Mouse (Mus musculus): ENCODE data around the gene N4bp1.

Gene N4bp1

DNA sequence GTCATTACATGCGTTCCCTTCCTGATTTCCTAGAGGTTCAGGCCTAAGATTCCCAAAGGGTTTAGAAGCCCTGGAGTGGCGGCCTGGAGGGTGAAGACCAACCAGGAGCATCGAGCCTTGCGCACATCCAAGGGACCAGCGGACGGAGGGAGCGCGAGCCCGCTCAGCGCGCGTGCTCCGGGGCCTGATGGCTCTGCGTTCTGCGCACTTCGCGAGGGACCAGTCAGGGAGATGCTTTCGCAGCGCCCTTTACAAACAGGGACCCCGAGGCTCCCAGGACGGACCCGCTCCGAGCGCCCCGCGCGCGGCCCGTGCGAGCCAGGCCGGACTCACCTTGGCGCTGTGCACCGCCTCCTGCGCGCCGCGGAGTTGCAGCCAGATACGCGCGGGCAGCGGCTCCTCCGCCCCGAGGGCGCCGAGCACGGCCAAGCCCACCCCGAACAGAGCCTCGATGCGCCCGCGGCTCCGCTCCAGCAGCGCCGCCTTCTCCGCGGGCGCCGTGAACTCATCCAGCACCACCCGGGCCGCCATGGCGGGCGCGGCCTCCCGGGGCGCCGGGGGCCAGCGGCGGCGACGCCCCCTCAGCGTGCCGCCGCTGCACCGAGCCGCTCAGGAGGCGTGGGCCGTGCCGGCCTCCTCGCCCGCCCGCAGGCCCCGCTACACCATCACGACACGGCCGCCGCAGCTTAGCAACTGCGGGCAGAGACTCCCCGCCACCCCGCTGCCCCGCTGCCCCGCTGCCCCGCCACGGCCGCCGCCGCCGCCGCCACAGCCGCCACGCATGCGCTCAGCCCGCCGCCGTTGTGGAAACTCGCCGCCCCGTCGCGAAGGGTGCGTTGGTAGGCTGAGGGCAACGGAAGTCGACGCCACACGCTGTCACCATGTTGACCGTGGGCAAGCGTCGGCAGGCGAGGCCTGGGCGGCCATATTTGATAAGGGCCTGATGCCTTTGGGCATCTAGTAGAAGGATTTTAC lies at the start of gene N4bp1:
Gene N4bp1 (minus strand): TSS at position 770 of the 975 bp plus-strand sequence.
- DNase-seq (ENCODE audit: low read depth, low spot score) = peak; percentile 66

DNA sequence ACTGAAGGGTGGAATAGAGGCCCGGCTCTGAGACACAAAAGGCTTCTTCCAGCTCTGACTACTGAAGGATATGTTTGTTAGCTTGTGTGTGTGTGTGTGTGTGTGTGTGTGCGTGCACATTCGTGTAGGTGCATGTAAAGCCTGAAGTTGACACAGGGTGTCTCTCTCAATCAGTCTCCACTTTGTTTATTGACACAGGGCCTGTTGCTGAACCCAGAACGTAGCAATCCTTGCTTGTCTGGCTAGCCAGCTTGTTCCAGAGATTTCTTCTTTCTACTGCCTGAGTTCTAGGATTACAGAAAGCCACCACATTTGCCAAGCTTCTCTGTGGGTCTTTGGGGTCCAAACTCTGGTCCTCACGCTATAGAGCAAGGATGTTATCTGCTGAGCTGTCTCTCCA lies 49.8 kb upstream of the N4bp1 start:
- no peak for DNase-seq (ENCODE audit: low read depth, low spot score)

DNA sequence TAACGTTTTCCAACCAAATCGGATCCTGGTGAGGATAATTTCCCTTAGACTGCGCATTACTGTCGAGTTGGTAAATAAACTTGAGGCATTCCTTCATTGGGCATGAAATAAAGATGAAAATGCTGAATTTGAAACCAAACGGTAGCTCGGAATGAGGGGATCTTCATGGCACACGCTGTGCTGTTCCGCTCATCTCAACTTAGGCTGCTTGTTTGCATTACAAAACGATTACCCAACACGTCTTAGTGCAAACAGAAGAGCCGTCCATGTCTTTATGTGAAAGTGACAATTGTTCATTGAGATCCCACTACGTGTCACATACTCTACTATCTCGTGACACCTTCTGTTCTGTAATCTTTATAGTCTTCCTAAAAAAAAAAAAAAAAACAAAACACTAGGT lies 49.3 kb upstream of the N4bp1 start:
- DNase-seq (ENCODE audit: low read depth, low spot score) = no peak

DNA sequence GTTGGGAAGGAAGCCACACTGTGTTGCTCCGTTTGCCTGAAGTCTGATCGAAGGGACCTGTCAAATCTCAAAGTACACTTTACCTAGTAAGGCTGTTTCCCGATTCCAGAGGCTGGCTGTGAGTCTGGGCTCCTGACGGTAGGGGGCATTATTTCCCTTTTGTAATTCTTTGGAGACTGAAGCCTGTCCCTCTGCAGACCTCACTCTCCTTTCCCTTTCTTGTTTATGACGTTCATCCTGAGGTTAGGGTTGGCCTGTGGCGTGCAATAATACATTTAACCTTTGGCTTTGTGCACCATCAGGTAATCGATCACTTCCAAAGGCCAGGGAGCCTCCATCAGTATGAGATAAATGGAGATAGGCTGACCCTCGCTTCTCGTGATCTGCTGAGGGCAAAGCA lies 48.8 kb upstream of the N4bp1 start:
- DNase-seq (ENCODE audit: low read depth, low spot score) = no peak

DNA sequence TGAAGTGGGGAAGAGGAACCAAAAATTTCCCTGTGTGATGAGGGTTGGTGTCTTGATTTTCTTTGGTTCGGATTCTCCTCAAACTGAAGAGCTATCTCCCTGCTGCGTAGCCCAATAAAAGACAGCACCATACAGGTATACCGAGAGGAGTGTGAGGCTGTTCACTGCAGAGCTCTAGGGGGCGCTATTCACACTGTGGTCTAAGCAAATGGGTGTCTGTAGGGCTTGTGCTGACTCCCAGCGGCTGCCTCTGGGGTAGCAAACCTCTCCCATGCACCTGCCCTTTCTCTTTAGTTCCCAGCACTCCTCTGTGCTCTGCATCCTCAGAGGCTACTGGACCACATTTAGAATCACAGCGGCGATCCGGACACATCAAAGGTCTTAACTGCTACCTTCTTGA lies 41.2 kb upstream of the N4bp1 start:
- no peak for DNase-seq (ENCODE audit: low read depth, low spot score)

DNA sequence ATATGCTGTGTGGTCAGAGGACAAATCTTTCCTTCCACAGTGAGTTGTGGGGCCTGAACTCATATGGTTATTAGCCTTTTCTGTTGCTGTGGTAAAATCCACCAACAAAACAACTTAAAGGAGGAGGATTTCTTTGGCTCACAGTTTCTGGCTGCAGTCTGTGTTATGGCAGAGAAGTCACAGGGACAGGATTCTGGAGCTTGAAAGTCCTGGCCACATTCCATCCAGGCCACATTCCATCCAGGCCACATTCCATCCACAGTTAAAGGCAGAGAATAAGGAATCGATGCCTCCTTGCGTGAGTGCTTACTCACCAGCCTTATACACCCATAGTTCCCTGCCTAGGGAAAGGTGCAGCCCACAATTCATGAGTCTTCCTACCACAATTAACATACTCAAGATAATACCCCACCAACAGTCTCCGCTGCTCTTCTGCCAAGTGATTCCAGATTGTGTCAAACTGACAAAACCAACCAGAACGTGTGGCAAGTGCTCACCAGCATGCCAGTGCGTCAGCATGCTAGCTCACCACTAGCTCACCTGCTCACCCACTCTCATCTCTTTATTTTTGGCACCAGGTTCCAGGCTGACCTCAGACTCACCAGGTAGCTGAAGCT lies 38.3 kb upstream of the N4bp1 start:
- no peak for DNase-seq (ENCODE audit: low read depth, low spot score)

DNA sequence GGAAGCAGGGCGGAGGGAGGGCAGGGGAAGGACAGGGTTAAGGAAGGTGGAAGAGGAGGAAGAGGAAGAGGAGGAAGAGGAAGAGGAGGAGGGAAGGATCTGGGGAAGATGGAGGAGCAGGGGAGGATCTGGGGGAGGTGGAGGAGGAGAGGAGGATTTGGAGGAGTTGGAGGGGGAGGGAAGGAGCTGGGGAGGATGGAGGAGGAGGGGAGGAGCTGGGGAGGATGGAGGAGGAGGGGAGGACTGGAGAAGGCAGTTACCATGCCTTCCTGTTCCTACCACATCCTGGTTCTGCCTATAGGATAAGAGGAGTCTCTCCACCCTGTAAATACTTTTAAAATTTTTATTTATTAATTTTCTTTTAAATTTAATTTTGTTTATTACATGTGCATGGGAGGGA lies 37.6 kb upstream of the N4bp1 start:
- no peak for DNase-seq (ENCODE audit: low read depth, low spot score)

DNA sequence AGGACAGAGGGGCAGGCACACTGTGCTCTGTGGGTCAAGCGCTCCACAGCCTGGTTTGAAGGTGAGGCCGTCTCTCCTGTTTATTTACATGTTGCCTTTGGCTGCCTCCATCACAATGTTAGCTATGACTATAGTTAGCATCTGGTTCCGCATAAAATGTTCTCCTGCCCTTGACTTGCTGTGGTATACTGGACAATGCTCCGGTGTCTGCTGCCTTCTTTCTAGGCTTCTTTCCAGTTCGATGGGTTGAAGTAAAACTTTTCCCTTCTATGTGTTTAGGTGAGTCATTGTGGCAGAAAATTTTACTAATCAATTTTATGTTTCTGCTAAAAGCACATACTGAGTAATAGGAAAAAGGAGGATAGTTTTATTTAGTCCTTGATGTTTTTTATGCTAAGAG lies 37.1 kb upstream of the N4bp1 start:
- DNase-seq (ENCODE audit: low read depth, low spot score) = no peak

DNA sequence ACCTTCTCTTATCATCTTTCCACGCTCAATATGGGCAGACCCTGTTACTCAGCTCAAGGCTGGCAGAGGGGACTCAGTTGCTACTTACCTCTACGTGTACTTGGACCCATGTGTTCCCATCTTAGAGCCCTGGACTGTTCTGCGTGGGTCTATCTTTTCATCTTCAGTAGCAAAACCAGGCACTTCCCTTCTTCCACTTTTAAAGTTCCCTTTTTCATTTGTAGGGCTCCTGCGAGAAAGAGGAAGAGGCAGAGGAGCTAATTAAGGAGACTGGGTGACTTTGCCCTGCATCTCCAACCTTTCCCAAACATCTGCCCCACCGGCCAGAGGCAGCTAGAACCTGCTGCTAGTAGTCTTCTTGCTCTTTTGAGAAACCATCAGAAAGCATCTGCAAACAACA lies 35.9 kb upstream of the N4bp1 start:
- no peak for DNase-seq (ENCODE audit: low read depth, low spot score)

DNA sequence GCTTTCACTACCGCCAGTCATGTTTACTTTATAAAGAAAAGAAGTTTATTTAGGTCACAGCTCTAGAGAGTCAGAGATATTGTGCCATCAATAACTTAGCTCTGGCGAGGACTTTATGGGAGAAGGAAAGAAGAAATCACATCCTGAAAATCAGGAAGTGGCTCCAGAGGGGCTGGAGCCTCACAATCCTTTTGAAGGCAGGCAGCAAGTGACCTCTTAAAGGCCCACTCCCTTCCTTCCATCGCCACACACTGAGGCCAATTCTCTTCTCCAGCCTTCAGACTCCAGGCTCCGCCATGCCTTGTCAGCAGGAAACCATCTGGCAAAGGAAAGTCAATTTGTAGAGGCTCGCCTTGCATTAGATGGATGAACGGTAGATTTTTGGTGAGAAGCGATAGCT lies 35.4 kb upstream of the N4bp1 start:
- DNase-seq (ENCODE audit: low read depth, low spot score) = no peak

DNA sequence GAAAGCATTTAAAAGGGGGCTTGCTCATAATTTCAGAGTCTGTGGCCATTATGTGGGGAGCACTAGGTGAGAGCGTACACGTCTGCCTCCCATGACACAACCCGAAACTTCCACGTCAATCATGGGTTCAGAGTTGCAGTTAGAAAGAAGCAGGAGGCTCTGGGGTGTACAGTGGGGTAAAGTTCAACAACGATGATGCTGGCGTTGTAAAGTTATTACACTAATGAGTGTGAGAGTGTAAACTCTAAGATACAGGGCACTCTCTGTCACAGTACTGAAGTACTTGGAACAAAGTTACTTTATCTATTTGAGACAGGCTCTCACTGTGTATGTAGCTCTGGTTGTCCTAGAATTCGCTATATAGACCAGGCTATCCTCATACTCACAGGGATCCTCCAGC lies 35.0 kb upstream of the N4bp1 start:
- no peak for DNase-seq (ENCODE audit: low read depth, low spot score)

DNA sequence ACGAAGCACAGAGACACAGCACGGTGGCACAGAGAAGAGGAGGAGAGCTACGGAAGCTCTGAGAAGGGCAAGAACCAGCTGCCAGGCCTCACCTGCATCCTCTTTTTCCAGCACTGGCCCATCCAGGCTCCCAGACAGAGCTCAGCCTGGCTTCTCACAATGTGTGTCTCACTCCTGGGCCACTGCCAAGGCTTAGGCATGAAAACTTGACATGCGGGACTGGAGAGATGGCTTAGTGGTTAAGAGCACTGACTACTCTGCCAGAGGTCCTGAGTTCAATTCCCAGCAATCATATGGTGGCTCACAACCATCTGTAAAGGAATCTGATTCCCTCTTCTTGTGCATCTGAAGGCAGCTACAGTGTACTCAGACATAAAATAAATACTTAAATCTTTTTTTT lies 34.2 kb upstream of the N4bp1 start:
- DNase-seq (ENCODE audit: low read depth, low spot score) = no peak

DNA sequence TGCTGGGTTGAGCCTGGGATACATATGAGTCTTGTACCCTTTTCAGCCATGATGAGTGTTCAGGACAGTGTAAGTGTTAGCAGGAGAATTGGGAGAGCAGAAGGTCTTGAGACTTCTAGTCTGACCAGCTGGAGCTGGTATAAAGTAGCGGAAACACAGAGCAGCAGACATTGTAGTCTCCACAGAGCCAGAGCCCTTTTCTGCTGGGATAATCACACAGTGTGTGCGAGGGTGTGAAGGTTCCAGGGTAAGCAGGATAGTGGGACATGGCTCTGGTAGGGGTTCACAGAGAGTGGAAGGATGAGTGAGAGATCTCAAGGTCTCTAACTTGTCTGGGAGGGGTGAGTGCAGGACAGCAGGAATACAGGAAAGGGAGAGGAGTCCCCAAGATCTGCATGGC lies 33.0 kb upstream of the N4bp1 start:
- no peak for DNase-seq (ENCODE audit: low read depth, low spot score)

DNA sequence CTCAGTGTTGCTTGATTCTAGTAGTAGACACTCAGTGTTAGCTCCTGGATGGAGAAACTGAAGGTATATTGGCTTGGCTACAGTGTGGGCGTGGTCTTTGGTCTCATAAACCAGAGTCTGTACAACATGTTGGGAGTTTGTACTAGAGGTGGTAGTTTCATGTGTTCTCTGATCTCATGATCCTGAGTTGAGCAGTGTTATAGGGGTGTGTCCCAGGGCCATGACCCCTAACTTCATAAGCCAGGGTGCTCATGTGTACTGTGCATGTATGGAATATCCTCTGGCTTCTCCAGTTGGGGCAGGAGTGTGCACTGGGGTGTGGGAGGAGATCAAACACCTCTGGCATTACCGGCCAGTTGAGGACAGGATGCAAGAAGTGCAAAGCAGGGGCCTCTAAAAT lies 32.6 kb upstream of the N4bp1 start:
- no peak for DNase-seq (ENCODE audit: low read depth, low spot score)

DNA sequence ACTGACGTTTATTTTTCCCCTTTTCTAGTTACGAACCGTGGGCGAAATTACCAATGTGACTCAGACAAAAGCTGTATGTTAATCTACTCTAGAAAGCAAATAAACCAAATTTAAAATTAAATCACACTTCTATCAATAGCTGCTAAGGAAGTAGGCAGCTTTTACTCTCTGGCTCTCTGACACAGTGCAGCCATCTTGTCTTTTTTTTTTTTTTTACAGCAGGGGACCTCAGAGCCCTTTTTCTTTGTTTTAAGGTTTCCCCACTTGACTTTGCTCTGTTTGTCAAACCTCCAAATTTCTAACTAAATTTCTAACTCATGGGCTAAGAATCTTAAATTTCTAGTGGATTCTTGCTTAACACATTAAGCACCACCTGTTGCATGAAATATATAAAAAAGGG lies 31.3 kb upstream of the N4bp1 start:
- DNase-seq (ENCODE audit: low read depth, low spot score) = no peak

DNA sequence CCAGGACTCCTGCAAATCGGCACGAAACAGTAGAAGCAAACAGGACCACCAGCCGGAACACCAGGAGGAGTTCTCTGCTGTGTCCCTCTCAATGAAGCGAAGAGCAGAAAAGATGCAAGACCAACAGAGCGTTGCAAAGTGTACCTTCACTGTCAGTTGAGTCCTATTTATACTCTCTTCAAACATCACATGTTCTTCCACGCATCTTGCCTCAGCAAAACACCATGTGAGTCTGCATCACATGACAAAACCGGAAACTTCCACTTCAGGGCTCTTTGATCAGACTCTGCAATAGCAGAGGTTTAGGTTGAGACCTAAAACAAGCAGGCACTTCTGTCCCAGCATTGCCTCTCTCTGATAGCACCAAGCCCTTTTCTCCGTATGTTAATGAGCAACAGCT lies 26.1 kb upstream of the N4bp1 start:
- no peak for DNase-seq (ENCODE audit: low read depth, low spot score)

DNA sequence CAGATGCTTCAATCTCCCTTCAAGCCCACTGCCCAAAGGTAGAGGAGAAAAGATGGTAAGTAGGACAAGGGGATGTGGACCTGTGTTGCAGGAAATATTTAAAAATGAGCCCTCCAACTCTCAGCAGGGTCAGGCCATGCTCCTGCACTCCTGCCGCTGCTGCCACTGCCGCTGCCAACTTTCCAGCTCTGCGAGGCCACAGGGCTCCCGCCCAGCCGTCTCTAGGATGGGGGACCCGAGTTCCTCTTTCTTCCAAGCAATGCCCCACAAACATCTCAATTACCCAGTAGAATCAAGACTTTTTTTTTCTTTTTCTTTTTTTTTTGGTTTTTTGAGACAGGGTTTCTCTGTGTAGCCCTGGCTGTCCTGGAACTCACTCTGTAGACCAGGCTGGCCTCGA lies 25.2 kb upstream of the N4bp1 start:
- no peak for DNase-seq (ENCODE audit: low read depth, low spot score)

DNA sequence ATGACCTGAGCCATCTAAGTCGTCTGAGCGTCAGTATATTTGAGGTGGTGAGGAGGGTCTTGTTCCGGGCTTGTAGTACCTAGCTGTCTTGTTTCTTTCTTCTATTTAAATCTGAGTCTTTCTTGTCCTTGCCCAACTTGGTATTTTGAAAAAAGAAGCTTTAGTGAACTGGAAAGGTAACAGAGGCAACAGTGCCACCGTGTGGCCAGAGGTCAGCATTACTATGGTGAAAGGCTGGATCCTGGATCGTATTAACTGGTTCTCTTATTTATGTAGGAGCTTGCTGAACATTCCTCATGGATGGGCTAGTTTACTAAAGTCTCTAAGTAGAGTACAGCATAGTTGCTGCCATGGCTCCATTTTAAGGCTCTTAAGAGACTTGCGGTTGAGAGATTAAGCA lies 23.5 kb upstream of the N4bp1 start:
- peak; percentile 42 for DNase-seq (ENCODE audit: low read depth, low spot score)

DNA sequence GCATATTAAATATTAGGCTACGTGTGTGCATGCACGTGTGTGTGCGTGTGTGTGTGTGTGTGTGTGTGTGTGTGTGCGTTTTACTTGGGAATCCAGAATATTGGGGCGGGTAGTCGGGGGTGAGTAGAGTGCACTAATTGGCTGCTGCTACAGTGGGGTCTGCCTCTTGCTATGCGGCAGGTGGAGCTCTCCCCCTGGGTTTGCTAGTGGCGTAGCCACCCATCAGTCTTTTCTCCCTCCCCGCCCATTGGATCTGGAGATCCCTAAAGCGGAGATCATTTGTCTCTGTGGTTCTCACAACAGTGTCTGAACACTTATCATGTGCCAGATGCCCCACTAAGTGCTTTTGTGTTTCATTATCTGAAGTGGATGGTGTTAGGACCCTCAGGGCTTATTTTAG lies 19.9 kb upstream of the N4bp1 start:
- no peak for DNase-seq (ENCODE audit: low read depth, low spot score)

DNA sequence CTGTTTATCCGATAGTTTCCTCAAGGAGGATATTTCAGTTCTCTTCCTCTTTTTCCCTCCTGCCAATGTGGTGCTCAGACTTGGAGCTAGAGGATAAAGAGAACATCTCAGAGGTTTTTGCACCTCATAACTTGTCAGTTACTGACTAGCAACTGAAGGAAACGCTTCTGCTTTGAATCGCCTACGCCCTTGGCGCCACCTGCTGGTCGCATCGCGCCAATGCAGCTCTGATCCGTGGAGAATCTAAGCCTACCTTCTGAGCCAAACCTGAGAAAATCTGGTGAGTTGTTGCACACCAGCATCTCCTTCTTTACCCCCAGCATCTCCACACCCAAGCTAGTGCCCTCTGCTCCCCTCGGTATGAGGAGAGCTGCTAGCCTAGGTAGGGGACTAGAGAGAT lies 18.0 kb upstream of the N4bp1 start:
- peak; percentile 40 for DNase-seq (ENCODE audit: low read depth, low spot score)

DNA sequence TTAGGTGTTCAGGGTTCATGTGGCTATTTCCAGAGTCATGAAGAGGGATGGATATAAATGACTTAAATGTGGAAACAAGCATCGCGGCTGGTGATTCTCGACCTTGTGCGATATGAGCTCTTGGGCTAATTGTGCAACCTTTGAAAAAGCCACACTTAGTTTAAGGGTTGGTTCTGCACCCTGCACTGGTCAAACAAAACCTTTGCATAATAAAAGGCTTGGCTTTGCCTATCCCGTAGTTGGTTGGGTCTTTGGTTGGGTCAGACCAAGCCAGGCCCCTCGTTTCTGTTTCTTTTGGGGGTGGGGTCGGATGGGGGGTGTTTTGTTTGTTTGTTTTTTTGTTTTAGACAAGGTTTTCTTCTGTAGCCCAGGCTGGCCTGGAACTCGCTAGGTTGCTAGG lies 17.6 kb upstream of the N4bp1 start:
- DNase-seq (ENCODE audit: low read depth, low spot score) = no peak

DNA sequence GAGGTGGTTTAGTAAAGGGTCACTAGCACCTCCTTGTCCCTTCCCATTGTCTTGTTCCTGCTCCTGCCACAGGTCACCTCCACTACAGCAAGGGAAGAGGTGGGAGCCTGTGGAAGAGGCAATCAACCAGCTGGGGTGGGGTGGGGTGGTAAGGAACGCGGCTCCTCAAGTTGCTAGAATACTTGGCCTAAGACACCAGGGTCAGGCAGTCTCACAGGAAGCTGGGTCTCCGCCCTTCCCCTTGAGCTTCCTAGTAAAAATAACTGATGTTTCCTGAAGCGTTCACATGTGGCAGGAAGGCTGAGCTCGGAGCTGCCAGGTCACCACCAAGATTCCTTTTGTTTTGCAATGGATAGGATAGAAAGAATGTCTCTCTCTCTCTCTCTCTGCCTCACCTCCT lies 16.9 kb upstream of the N4bp1 start:
- DNase-seq (ENCODE audit: low read depth, low spot score) = no peak

DNA sequence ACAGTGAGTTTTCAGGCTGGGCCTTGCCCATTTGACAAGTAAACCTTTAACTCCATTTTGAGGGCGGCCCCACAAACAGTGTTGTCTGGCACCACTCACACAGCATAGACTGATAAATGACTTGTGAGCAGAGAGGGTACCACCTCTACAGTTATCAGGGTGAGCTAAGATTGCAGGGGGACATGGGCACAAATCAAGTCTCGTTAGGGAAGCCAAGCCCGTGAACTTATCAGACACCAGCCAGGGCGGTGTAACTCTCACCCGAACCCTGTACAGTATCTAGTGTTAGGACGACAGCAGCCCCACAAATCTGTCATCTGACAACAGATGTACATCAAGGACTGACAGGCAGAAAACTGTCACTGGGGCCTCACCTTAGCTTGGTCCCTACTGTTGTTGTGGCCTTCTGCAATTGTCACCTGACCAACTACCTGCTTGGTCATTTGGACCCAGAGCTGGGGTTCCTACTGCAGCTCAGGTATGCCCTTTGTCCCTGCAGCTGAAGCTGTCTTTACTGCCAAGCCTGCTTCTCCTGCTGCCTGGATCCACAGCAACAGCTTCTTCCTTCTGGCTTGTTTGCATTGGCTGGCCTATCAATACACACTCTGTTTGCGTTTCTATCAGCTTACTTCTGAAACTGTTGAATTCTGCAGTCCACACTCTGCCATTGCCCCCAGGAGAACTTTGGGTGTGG lies 12.8 kb upstream of the N4bp1 start:
- DNase-seq (ENCODE audit: low read depth, low spot score) = no peak

All from c-Kit-negative CD71-positive TER-119-positive erythroid progenitor cells, embryonic 14.5 days (primary cell).